Mouse (Mus musculus) limb, embryonic 11.5 days (tissue): Measurements from ENCODE around the gene Eya4. TPM values are rescaled to one million over a fixed set of nuclear protein-coding genes. Genes with fewer than 3 reads are reported as not detected.
A peak's percentile ranks its signal among the peaks of the same experiment; 100 is the strongest.

Experiments
- ATAC-seq: fragments of 200-750 bp; cut with Nextera tagmentation; 2 replicates; pipeline ENCODE4 v1.8.0; 2017; ENCODE audit warnings: low read depth; ENCODE audit not compliant: insufficient number of reproducible peaks, low FRiP score, low TSS enrichment
- DNase-seq: peaks from one replicate; pipeline ENCODE4 v3.0.0-alpha.2; 2015; ENCODE audit warnings: low spot score
- H3K27ac ChIP-seq: fragments of 300-500 bp; sonication (generic); replicated peaks from 2 replicates; pipeline ENCODE4 v1.5.1; 2014; ENCODE audit warnings: low read depth, mild to moderate bottlenecking, low read length
- H3K27me3 ChIP-seq: fragments of 300-500 bp; sonication (generic); 2 replicates; pipeline ENCODE4 v1.6.1; 2014; ENCODE audit warnings: mild to moderate bottlenecking, low read length, mixed read lengths; ENCODE audit not compliant: control insufficient read depth, insufficient read depth
- H3K36me3 ChIP-seq: fragments of 300-500 bp; sonication (generic); 2 replicates; pipeline ENCODE4 v1.6.1; 2014; ENCODE audit warnings: mild to moderate bottlenecking, low read length, moderate library complexity, mixed read lengths; ENCODE audit not compliant: control insufficient read depth, insufficient read depth
- H3K4me1 ChIP-seq: fragments of 300-500 bp; sonication (generic); 2 replicates; pipeline ENCODE4 v1.6.1; 2014; ENCODE audit warnings: low read length, mixed read lengths; ENCODE audit not compliant: control insufficient read depth, insufficient read depth
- H3K4me2 ChIP-seq: fragments of 300-500 bp; sonication (generic); 2 replicates; pipeline ENCODE4 v1.6.1; 2014; ENCODE audit warnings: low read depth, mild to moderate bottlenecking, moderate library complexity; ENCODE audit not compliant: severe bottlenecking
- H3K4me3 ChIP-seq: fragments of 300-500 bp; sonication (generic); 2 replicates; pipeline ENCODE4 v1.5.1; 2014; ENCODE audit warnings: low read depth, low read length
- H3K9ac ChIP-seq: fragments of 300-500 bp; sonication (generic); 2 replicates; pipeline ENCODE4 v1.6.1; 2014; ENCODE audit warnings: mild to moderate bottlenecking, low read length
- H3K9me3 ChIP-seq: fragments of 300-500 bp; sonication (generic); 2 replicates; pipeline ENCODE4 v1.6.1; 2016; ENCODE audit warnings: low read length; ENCODE audit not compliant: control insufficient read depth
- WGBS: fragments of 180-500 bp; shearing (Covaris S2); extraction: QIAGEN DNeasy Blood & Tissue Kit; methylation state at CpG from one replicate; pipeline ENCODE4 v1.1.7; 2014; 5-methylcytosine and 5-hydroxymethylcytosine counted together
- polyA plus RNA-seq: library from polyadenylated mRNA; unstranded; fragments of >200 nt; fragmentation: Nextera tagmentation; extraction: Ambion mirVana; gene quantifications from 2 replicates; pipeline ENCODE4 v1.2.1, GENCODE M21; 2014

The Eya4 gene
- polyA plus RNA-seq, 1 experiment from 2014 or later, result 8.9 TPM

DNA sequence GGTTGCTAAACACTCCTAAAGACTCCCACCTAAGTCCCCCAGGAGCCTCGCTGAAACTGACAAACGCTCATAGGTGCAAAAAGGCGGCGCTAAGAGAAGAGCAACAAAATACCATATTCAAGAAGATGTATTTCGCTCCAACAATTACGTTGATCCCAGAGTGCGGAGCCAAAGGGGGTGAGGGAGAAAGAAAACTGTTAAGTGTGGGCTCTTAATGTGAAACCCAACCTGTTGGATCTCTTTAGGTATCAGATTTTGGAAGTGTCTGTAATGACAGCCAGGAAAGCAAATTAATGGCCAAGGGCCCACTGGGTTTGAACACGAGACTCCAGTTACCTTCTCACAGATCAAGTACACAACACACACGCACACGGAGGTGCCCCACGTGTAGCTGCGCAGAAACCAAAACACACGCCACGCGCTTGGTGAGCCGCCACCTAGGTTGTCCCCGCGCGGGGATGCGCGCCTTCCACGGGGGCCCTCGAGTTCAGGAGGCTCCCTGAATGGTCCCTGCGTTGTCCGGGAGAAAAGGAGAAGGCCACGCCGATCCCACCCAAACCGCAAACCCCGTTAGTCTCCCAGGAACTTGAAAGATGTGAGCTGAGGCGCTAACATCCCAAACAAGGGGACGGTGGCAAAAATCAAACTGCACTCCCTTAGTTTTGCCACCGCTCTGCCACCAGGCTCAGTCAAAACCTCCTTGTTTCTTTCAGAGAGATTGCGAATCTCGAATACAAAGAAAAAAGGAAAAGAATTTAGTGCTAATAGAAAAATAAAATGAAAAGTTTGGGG lies 2.3 kb downstream of the Eya4 start:
- Histone ChIP-seq H3K27ac (0 out of 2 replicates have a peak overlapping the region, but pooled peaks have one; percentile 4), H3K4me1 (0 out of 2 replicates have a peak, but pooled peaks cover 2% of the 10 kb centered on the region), H3K9me3 (no peaks in the 10 kb centered on the region), H3K4me3 (peak overlapping the region; percentile 69), H3K36me3 (no peaks in the 10 kb centered on the region), H3K4me2 (peak overlapping the region; percentile 88), H3K9ac (peak overlapping the region; percentile 79), H3K27me3 (no peaks in the 10 kb centered on the region)
- 1% methylated on average over 34 of the region's 34 CpGs for WGBS
- DNase-seq (peak; percentile 44), ATAC-seq (no peak)

GRCm38 (mm10) chr10:23337250-23337649 lies 13.3 kb downstream of the Eya4 start:
- Histone ChIP-seq H3K4me1 (no peaks in the 10 kb centered on the region), H3K36me3 (no peaks in the 10 kb centered on the region), H3K4me3 (no peak overlapping the region), H3K9me3 (no peaks in the 10 kb centered on the region), H3K4me2 (no peak overlapping the region), H3K27me3 (no peaks in the 10 kb centered on the region), H3K27ac (no peak overlapping the region), H3K9ac (no peak overlapping the region)
- ATAC-seq (no peak), DNase-seq (no peak)
- 71% methylated on average over 1 of the region's 1 CpGs for WGBS

GRCm38 (mm10) chr10:23332768-23333167 lies 17.8 kb downstream of the Eya4 start:
- no peaks in the 10 kb centered on the region for H3K36me3 ChIP-seq
- no peaks in the 10 kb centered on the region for H3K4me1 ChIP-seq
- H3K4me2 ChIP-seq, result no peak overlapping the region
- no peaks in the 10 kb centered on the region for H3K27me3 ChIP-seq
- DNase-seq, result no peak
- no peak overlapping the region for H3K9ac ChIP-seq
- ATAC-seq, result no peak
- H3K4me3 ChIP-seq, result no peak overlapping the region
- H3K27ac ChIP-seq, result no peak overlapping the region
- no peaks in the 10 kb centered on the region for H3K9me3 ChIP-seq
- WGBS, result 79% methylated on average over 5 of the region's 5 CpGs

DNA sequence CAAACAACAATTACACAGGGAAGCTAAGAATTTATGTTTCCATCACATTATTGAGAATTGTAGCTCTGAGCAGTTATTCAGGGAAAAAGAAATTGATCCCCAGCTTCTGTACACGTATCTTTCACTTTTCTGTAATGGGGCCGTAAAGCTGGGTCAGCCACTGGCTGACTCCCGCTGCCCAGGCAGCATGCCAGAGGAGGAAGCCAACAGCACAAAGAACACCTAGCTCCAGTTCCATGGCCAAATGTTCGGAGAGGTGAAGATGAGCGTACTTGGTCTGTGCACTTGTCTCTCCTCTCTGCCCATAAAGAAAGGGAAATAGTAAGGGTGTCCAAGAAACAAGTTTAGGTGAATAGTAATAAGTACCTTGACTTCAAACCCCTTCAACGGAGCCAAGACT lies 22.9 kb downstream of the Eya4 start:
- Histone ChIP-seq H3K4me2 (no peak overlapping the region), H3K4me3 (no peak overlapping the region), H3K27me3 (no peaks in the 10 kb centered on the region), H3K9me3 (no peaks in the 10 kb centered on the region), H3K27ac (no peak overlapping the region), H3K9ac (no peak overlapping the region), H3K36me3 (no peaks in the 10 kb centered on the region), H3K4me1 (no peaks in the 10 kb centered on the region)
- no peak for ATAC-seq
- DNase-seq, result no peak
- 86% methylated on average over 6 of the region's 6 CpGs for WGBS

DNA sequence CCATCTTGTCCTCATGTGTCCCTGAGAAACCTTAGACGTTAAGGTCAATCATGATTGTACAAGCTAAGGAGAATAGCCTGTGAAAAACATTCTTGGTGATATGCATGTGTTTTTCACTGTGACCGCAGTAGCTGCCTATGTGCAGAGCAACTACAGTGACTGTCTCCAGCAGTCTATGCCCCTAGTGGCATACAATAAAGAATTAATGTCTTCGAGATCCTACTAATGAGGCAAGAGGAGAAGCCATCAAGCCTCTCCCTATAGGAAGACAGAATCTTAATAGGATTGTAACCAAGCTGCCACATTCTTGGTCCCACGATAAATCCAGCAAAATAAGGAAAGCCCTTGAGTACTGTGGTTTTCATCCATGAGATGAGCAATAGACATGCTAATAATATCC lies 28.3 kb downstream of the Eya4 start:
- Histone ChIP-seq H3K27ac (no peak overlapping the region), H3K9ac (no peak overlapping the region), H3K36me3 (no peaks in the 10 kb centered on the region), H3K9me3 (no peaks in the 10 kb centered on the region), H3K27me3 (no peaks in the 10 kb centered on the region), H3K4me3 (no peak overlapping the region), H3K4me1 (no peaks in the 10 kb centered on the region), H3K4me2 (no peak overlapping the region)
- WGBS, result 89% methylated on average over 4 of the region's 4 CpGs
- ATAC-seq (no peak), DNase-seq (no peak)

- Histone ChIP-seq H3K27ac (no peak overlapping the region), H3K4me1 (no peaks in the 10 kb centered on the region), H3K36me3 (no peaks in the 10 kb centered on the region), H3K4me3 (no peak overlapping the region), H3K9ac (no peak overlapping the region), H3K27me3 (no peaks in the 10 kb centered on the region), H3K4me2 (no peak overlapping the region), H3K9me3 (no peaks in the 10 kb centered on the region)
- 81% methylated on average over 3 of the region's 3 CpGs for WGBS
- DNase-seq, result no peak
- no peak for ATAC-seq
Measured at GRCm38 (mm10) chr10:23295616-23296015, 55.0 kb downstream of the Eya4 start.

DNA sequence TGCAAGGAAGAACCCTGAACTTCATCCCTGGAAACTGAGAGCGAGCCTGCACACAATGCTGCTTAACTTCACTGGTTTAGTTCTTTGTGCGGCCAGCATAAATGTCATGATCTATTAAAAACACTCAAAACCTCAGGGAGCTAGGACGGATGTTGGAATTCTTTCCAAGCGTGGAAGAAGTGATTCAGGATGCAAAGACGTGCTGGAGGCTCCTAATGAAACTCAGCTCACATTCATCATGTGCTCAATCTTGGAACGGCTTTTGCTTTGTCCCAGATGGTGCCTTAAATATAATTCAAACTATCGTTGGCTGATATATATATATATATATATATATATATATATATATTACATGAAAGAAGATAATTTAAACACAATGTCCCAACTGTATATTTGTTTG lies 58.1 kb downstream of the Eya4 start:
- H3K27me3 ChIP-seq, result no peaks in the 10 kb centered on the region
- no peak overlapping the region for H3K27ac ChIP-seq
- no peak overlapping the region for H3K4me2 ChIP-seq
- H3K4me1 ChIP-seq, result no peaks in the 10 kb centered on the region
- no peak for ATAC-seq
- H3K9me3 ChIP-seq, result no peaks in the 10 kb centered on the region
- DNase-seq, result no peak
- H3K36me3 ChIP-seq, result no peaks in the 10 kb centered on the region
- H3K4me3 ChIP-seq, result no peak overlapping the region
- no peak overlapping the region for H3K9ac ChIP-seq
- 83% methylated on average over 7 of the region's 7 CpGs for WGBS

GRCm38 (mm10) chr10:23277371-23277770 lies 73.2 kb downstream of the Eya4 start:
- DNase-seq, result no peak
- H3K9me3 ChIP-seq, result no peaks in the 10 kb centered on the region
- H3K27ac ChIP-seq, result no peak overlapping the region
- 88% methylated on average over 3 of the region's 3 CpGs for WGBS
- H3K4me1 ChIP-seq, result no peaks in the 10 kb centered on the region
- ATAC-seq, result no peak
- H3K36me3 ChIP-seq, result no peaks in the 10 kb centered on the region
- H3K27me3 ChIP-seq, result no peaks in the 10 kb centered on the region
- no peak overlapping the region for H3K4me2 ChIP-seq
- no peak overlapping the region for H3K9ac ChIP-seq
- no peak overlapping the region for H3K4me3 ChIP-seq
